Comparison of ENCODE assay signal across 8 mouse cellular contexts in the genomic region with DNA sequence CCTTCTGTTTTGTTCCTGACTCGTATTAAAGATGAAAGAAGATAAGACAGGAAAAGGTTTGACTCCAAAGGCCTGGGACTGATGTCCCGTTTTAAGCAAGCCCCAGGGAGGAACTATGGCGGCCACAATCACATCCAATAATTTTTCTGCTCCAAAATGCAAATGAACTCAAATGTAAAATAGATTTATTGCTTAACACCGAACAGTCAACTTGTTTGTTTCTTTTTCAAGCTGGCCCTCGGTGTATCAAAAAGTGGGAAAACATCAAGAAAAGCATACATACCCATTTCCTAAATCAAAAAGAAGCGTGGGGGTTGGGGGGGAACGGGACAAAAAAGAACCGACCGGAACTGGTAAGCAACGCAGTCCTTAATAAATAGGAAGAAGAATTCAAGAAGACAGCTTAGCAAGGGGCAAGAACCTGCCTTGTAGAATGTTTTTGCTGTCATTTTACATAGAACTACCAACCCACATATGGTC. TPM values are rescaled to one million over a fixed set of nuclear protein-coding genes. Genes with fewer than 3 reads are reported as not detected.
A peak's percentile ranks its signal among the peaks of the same experiment; 100 is the strongest.
DNase-seq lines count a peak whose midpoint lies in the region; ATAC-seq and TF ChIP-seq lines count a peak whose summit lies in the region.

No protein-coding gene starts in this region.

- H3K4me1 ChIP-seq in kidney, embryonic 16.5 days (ENCODE audit: insufficient read depth, low read length) = peaks cover 42% of the 10 kb centered on the region
- H3K4me1 ChIP-seq in bone marrow, adult 2 months (ENCODE audit: control insufficient read depth, insufficient read depth, low read length) = peaks cover 4% of the 10 kb centered on the region; the same call in 1 of the 2 replicates
- H3K4me1 ChIP-seq in hindbrain, embryonic 12.5 days = peaks cover 47% of the 10 kb centered on the region
- H3K4me1 ChIP-seq in midbrain, embryonic 14.5 days (ENCODE audit: control insufficient read depth, insufficient read depth, low read length) = peaks cover 18% of the 10 kb centered on the region

- no peaks in the 10 kb centered on the region for H3K9me3 ChIP-seq in kidney, embryonic 16.5 days (ENCODE audit: low read length)
- no peaks in the 10 kb centered on the region for H3K9me3 ChIP-seq in hindbrain, embryonic 12.5 days (replicated peaks)
- H3K9me3 ChIP-seq in midbrain, embryonic 14.5 days (ENCODE audit: control insufficient read depth, low read length) = no peaks in the 10 kb centered on the region

- no peak for DNase-seq in kidney, adult 18-20 months
- peak; percentile 50 for DNase-seq in midbrain, embryonic 14.5 days
- DNase-seq in ovary, postnatal 36 days (ENCODE audit: low spot score) = no peak
- DNase-seq in right cerebral cortex, postnatal 4 days = no peak
- DNase-seq in cerebellum, adult 9-10 months = no peak

- no peak for ATAC-seq in kidney, embryonic 16.5 days (ENCODE audit: low FRiP score, low TSS enrichment)
- ATAC-seq in hindbrain, embryonic 12.5 days (ENCODE audit: low FRiP score) = no peak
- no peak for ATAC-seq in midbrain, embryonic 14.5 days (ENCODE audit: low FRiP score, low TSS enrichment)

- peak overlapping the region; percentile 73 for H3K4me2 ChIP-seq in kidney, embryonic 16.5 days (replicated peaks; ENCODE audit: low read depth, low read length)
- peak overlapping the region; percentile 71 for H3K4me2 ChIP-seq in hindbrain, embryonic 12.5 days (replicated peaks)
- peak overlapping the region; percentile 71 for H3K4me2 ChIP-seq in midbrain, embryonic 14.5 days (ENCODE audit: low read length)

- peak overlapping the region; percentile 90 for H3K4me3 ChIP-seq in kidney, embryonic 16.5 days (ENCODE audit: low read length)
- H3K4me3 ChIP-seq in bone marrow, adult 2 months (replicated peaks; ENCODE audit: control insufficient read depth, low read depth, low read length) = peak overlapping the region; percentile 14
- peak overlapping the region; percentile 80 for H3K4me3 ChIP-seq in hindbrain, embryonic 12.5 days
- H3K4me3 ChIP-seq in midbrain, embryonic 14.5 days (replicated peaks; ENCODE audit: low read depth, low read length) = peak overlapping the region; percentile 73

- TF ChIP-seq POLR2A in bone marrow, adult 2 months (IDR thresholded peaks at IDR 0.05; ENCODE audit: borderline replicate concordance, control insufficient read depth, low read depth, low read length) = no peak

- no peak for TF ChIP-seq CTCF in bone marrow, adult 2 months (IDR thresholded peaks at IDR 0.05; ENCODE audit: control insufficient read depth, insufficient read depth, low read length)

- H3K27ac ChIP-seq in kidney, embryonic 16.5 days (ENCODE audit: low read length) = peak overlapping the region; percentile 84
- H3K27ac ChIP-seq in bone marrow, adult 2 months (ENCODE audit: control insufficient read depth, insufficient read depth, low read depth, low read length, poor library complexity) = peak overlapping the region; percentile 20; the same call in 1 of the 2 replicates
- no peak overlapping the region for H3K27ac ChIP-seq in hindbrain, embryonic 12.5 days
- H3K27ac ChIP-seq in midbrain, embryonic 14.5 days (replicated peaks; ENCODE audit: low read depth, low read length) = peak overlapping the region; percentile 52; the same call in 1 of the 2 replicates

- H3K27me3 ChIP-seq in kidney, embryonic 16.5 days (ENCODE audit: insufficient read depth, low read length) = no peaks in the 10 kb centered on the region
- 0 out of 2 replicates have a peak, but pooled peaks cover 3% of the 10 kb centered on the region for H3K27me3 ChIP-seq in hindbrain, embryonic 12.5 days
- H3K27me3 ChIP-seq in midbrain, embryonic 14.5 days (ENCODE audit: control insufficient read depth, insufficient read depth, low read length) = no peaks in the 10 kb centered on the region

- H3K9ac ChIP-seq in kidney, embryonic 16.5 days (replicated peaks; ENCODE audit: low read length) = peak overlapping the region; percentile 50
- H3K9ac ChIP-seq in hindbrain, embryonic 12.5 days = peak overlapping the region; percentile 45; the same call in 1 of the 2 replicates
- H3K9ac ChIP-seq in midbrain, embryonic 14.5 days (replicated peaks; ENCODE audit: low read length) = peak overlapping the region; percentile 20; the same call in 1 of the 2 replicates

- no peaks in the 10 kb centered on the region for H3K36me3 ChIP-seq in kidney, embryonic 16.5 days (ENCODE audit: insufficient read depth, low read length)
- no peaks in the 10 kb centered on the region for H3K36me3 ChIP-seq in hindbrain, embryonic 12.5 days
- no peaks in the 10 kb centered on the region for H3K36me3 ChIP-seq in midbrain, embryonic 14.5 days (ENCODE audit: control insufficient read depth, insufficient read depth, low read length)

- 4% methylated on average over 10 of the region's 10 CpGs for WGBS in kidney, embryonic 16.5 days
- WGBS in bone marrow, adult 2 months = 2% methylated on average over 10 of the region's 10 CpGs
- 4% methylated on average over 10 of the region's 10 CpGs for WGBS in hindbrain, embryonic 12.5 days
- 5% methylated on average over 10 of the region's 10 CpGs for WGBS in midbrain, embryonic 14.5 days

RNA-seq across cellular contexts. Expression of gene Zfp217, which starts 15.9 kb away (rescaled TPM):
- 4.4 and 5.1 TPM in 2 replicates for polyA plus RNA-seq in kidney, embryonic 16.5 days (2015; fragmentation: Nextera tagmentation; extraction: Ambion mirVana)
- 10.1 and 23.7 TPM in 2 replicates for polyA plus RNA-seq in bone marrow, adult 2 months (2011; ENCODE audit: insufficient read depth, insufficient read length, low replicate concordance, missing spikeins)
- polyA plus RNA-seq in hindbrain, embryonic 12.5 days (2016; fragmentation: Nextera tagmentation; extraction: Ambion mirVana) = 3.7 and 3.9 TPM in 2 replicates
- polyA plus RNA-seq in midbrain, embryonic 14.5 days (2014; fragmentation: Nextera tagmentation; extraction: Ambion mirVana) = 1.8 TPM in 2 replicates

Comparison
In these comparisons a context has a peak if more than half of its experiments do, and no peak if none do; other contexts are left out.
1. H3K4me3 ChIP-seq: peak in every context shown above with its lines; median percentile 90 in kidney, embryonic 16.5 days; 80 in hindbrain, embryonic 12.5 days; 73 in midbrain, embryonic 14.5 days; 14 in bone marrow, adult 2 months.